Mouse (Mus musculus): ENCODE results near the gene Sgce. TPM values are rescaled to one million over a fixed set of nuclear protein-coding genes. Genes with fewer than 3 reads are reported as not detected.

Sgce gene
- polyA plus RNA-seq, 1 experiment, result 43.4 TPM

DNA sequence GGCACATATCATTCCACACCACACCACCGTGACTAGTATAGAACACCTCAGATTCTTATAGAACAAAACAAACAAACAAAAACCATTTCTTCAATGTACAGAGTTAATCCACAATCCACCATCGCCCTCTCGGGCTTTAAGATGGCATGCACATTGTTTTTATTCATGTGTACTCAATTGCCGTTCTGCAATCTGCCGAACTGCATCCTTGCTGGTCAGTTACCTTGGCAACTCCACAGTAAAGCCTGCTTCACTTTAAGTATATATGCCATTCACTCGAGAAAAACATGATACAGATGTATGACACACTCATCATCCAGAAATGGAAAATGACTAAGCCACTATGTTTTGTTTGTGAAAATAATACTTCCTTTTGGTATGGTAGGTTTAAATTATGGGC lies 24.9 kb downstream of the Sgce start:
- DNase-seq (ENCODE audit: low read depth), result peak; percentile 70
- no peak for TF ChIP-seq POLR2A (IDR thresholded peaks at IDR 0.05; ENCODE audit: borderline replicate concordance, extremely low read depth, insufficient read depth, insufficient read length, poor library complexity, severe bottlenecking)
- no peak for TF ChIP-seq CTCF (IDR thresholded peaks at IDR 0.05; ENCODE audit: borderline replicate concordance, extremely low read depth, insufficient read depth, insufficient read length)

DNA sequence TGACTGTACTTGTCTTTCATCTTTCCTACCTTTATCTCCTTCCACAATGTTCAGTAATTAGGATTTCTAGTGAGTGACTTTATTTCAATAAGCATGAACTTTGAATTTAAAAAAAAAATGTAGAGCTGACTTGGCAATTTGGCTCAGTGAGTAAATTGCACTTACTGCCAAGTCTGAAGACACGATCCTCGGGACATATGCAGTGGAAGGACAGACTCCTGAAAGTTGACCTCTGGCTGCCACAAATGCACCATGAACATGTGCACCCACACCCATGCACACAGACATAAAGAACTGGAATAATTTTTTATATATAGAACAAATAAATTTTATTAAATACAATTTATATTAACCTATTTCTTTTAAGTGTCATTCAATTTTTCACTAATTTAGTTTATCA lies 29.7 kb downstream of the Sgce start:
- no peak for DNase-seq (ENCODE audit: low read depth)
- no peak for TF ChIP-seq CTCF (IDR thresholded peaks at IDR 0.05; ENCODE audit: borderline replicate concordance, extremely low read depth, insufficient read depth, insufficient read length)
- TF ChIP-seq POLR2A (IDR thresholded peaks at IDR 0.05; ENCODE audit: borderline replicate concordance, extremely low read depth, insufficient read depth, insufficient read length, poor library complexity, severe bottlenecking), result no peak

DNA sequence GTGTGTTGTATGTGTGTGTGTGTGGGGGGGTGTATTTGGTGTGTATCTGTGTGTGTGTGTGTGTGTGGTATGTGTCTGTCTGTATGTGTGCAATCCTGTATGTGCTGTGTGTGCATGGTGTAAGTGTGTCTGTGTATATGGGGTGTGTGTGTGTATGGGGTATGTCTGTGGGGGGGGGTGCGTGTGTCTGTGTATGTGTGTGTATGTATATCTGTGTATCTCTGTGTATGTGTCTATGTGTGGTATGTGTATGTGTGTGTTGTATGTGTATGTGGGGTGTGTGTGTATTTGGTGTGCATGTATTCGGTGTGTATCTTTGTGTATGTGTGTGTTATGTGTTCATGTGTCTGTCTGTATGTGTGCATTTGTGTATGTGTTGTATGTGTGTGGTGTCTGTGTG lies 30.8 kb downstream of the Sgce start:
- TF ChIP-seq CTCF (IDR thresholded peaks at IDR 0.05; ENCODE audit: borderline replicate concordance, extremely low read depth, insufficient read depth, insufficient read length) (no peak), POLR2A (IDR thresholded peaks at IDR 0.05; ENCODE audit: borderline replicate concordance, extremely low read depth, insufficient read depth, insufficient read length, poor library complexity, severe bottlenecking) (no peak)
- DNase-seq (ENCODE audit: low read depth), result no peak

DNA sequence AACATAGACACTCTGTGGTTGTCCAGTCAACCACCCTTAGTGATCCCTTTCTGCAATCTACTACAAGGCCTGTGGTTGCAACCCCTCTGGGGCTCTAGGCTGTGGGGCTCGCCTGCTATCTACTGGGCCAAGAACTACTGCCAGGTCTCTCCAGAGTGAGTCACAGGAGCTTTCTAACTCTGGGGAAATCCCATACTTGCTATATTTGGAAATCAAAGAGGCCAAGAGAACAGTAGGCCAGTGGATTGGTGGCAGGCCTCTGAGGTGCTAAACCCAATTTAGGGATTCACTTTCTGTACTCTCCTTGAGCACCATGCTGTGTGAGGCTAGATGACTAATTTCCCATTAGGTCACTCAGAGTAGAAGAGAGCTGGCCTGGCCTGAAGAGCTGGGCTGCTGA lies 38.0 kb downstream of the Sgce start:
- no peak for DNase-seq (ENCODE audit: low read depth)
- no peak for TF ChIP-seq CTCF (IDR thresholded peaks at IDR 0.05; ENCODE audit: borderline replicate concordance, extremely low read depth, insufficient read depth, insufficient read length)
- no peak for TF ChIP-seq POLR2A (IDR thresholded peaks at IDR 0.05; ENCODE audit: borderline replicate concordance, extremely low read depth, insufficient read depth, insufficient read length, poor library complexity, severe bottlenecking)

DNA sequence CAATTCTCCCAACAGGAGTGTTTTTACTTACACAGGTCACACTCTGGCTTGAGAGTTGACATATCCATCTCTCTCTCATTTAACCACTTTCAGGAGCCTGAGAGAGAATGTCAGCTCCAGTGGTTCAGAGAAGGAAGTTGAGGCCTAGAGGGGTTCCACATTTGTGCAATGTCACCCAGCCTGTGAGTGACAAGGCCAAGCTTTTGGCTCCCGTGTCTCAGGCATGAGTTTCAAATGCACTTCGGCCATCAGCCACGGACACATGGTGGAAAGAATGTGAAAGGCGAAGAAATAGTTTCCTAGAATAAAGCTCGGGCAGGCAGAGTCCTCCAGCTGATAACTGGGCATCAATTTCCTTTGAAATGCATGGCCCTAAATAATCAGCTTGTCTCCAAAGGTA lies 40.6 kb downstream of the Sgce start:
- TF ChIP-seq CTCF (IDR thresholded peaks at IDR 0.05; ENCODE audit: borderline replicate concordance, extremely low read depth, insufficient read depth, insufficient read length) (no peak), POLR2A (IDR thresholded peaks at IDR 0.05; ENCODE audit: borderline replicate concordance, extremely low read depth, insufficient read depth, insufficient read length, poor library complexity, severe bottlenecking) (no peak)
- no peak for DNase-seq (ENCODE audit: low read depth)

DNA sequence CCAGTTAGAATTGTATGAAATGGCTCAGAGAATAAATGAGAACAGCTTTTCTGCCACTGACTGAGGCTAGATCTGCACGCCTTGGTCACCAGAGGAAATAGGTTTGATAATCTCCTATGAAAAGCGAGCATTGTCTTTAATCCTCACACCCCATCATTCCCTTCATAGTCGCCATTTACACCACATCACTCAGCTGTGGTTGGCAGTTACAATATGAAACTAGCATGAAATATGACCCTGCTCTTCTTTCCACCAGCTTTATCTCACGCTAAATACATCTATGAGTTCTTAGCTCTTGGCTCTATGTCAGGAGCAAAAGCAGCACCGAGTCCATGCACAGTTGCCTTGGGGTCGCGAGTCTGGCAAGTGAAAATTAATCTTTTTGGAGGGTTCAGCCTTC lies 43.1 kb downstream of the Sgce start:
- DNase-seq (ENCODE audit: low read depth), result no peak
- TF ChIP-seq CTCF (IDR thresholded peaks at IDR 0.05; ENCODE audit: borderline replicate concordance, extremely low read depth, insufficient read depth, insufficient read length) (no peak), POLR2A (IDR thresholded peaks at IDR 0.05; ENCODE audit: borderline replicate concordance, extremely low read depth, insufficient read depth, insufficient read length, poor library complexity, severe bottlenecking) (no peak)

DNA sequence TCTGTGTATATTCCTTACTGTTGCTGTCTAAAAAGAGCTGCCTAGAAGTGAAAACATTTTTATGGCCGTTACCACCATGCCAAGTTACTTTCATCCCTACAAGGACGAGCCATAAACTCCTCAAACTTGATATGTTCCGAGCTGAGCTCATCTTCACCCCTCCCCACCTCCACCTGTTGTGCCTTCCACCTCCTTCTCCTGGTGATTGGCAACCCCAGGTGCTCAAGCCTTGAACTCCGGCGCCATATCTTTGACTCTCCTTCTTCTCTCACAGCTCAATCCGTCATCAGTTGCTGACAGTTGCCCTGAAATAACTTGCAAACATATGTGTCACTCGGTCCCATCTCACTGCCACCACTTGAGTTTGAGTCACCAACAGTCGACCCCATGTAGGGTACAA lies 45.4 kb downstream of the Sgce start:
- DNase-seq (ENCODE audit: low read depth), result no peak
- no peak for TF ChIP-seq CTCF (IDR thresholded peaks at IDR 0.05; ENCODE audit: borderline replicate concordance, extremely low read depth, insufficient read depth, insufficient read length)
- no peak for TF ChIP-seq POLR2A (IDR thresholded peaks at IDR 0.05; ENCODE audit: borderline replicate concordance, extremely low read depth, insufficient read depth, insufficient read length, poor library complexity, severe bottlenecking)

DNA sequence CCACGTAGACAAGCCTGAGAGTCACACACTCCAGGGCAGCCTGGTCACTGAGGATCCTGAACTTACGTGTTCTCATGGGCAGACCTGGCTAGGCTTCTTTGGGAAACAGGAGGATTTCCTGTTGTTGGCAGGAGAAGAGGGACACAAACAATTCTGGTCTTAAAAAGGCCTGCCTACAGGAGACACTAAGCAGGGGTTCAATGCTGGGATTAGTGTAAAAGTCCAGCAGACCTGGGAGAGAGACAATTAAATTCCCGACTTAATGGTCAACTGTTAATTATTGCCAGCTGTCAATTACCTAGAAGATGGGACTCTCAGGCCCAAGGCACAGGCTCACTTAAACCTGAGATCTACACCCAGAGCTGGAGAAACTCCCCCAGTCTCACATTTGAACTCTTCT lies 51.2 kb downstream of the Sgce start:
- no peak for DNase-seq (ENCODE audit: low read depth)
- TF ChIP-seq POLR2A (IDR thresholded peaks at IDR 0.05; ENCODE audit: borderline replicate concordance, extremely low read depth, insufficient read depth, insufficient read length, poor library complexity, severe bottlenecking), result no peak
- TF ChIP-seq CTCF (IDR thresholded peaks at IDR 0.05; ENCODE audit: borderline replicate concordance, extremely low read depth, insufficient read depth, insufficient read length), result no peak

DNA sequence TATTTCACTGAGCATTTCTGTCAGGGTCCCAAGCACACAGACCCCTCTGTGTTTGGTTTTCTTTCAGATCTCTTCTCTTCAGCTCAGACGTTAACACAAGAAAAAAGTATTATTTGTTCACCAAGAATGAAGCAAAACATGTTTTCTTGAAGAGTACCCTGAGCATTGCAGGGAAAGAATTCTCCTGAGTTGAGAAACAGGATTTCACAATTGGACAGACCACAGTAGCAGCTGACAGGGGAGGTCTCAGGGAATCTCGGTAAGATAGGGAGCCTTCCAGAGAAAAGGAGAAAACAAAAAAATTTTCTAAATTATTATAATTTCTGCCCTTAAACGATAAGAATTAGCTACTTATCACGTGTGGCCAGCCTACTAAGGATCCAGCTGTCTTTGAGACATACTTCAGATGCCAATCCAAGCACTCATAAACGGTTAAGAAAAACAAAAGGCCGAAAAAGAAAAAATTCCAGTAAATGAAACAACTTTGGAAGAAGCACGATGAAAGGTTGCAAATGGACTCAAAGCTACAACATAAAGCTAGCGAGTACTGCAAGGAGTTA lies 52.3 kb downstream of the Sgce start:
- TF ChIP-seq CTCF (IDR thresholded peaks at IDR 0.05; ENCODE audit: borderline replicate concordance, extremely low read depth, insufficient read depth, insufficient read length) (no peak), POLR2A (IDR thresholded peaks at IDR 0.05; ENCODE audit: borderline replicate concordance, extremely low read depth, insufficient read depth, insufficient read length, poor library complexity, severe bottlenecking) (no peak)
- DNase-seq (ENCODE audit: low read depth), result no peak

DNA sequence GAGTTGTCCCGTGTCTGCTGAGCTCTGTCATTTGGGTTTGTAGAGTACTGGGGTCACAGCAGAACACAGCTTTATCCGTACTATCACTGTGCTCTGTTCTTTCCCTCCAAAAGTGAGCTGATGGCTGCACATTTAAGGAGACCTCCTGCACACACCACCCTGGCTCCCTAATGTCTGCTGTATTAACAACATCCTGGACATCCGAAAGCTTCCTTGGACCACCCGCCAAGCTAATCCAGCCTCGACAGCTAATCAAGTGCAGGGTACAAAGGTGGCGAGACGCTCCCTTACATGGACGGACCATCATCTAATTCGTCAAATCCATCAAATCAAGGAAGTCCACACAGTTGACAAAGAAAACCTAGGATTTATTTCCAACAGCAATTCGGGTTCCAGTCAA lies 53.5 kb downstream of the Sgce start:
- DNase-seq (ENCODE audit: low read depth), result no peak
- no peak for TF ChIP-seq POLR2A (IDR thresholded peaks at IDR 0.05; ENCODE audit: borderline replicate concordance, extremely low read depth, insufficient read depth, insufficient read length, poor library complexity, severe bottlenecking)
- TF ChIP-seq CTCF (IDR thresholded peaks at IDR 0.05; ENCODE audit: borderline replicate concordance, extremely low read depth, insufficient read depth, insufficient read length), result no peak

DNA sequence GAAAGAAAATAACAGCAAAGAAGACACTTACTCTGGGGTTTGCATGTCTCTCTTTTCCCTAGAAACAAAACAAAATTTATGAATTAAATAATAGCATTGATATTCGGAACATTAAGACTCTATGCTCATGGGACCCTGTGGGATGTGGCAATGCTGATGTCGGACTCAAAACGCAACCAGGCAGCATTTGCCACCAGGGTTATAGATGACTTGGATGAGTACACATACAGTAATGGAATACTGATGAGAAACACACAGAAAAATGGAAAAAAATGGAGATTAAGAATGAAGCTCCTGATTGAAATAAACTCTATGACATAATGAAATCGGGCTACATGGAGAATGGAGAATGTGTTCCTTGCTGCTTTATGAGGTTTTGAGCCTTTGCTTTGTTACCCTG lies 56.6 kb downstream of the Sgce start:
- TF ChIP-seq CTCF (IDR thresholded peaks at IDR 0.05; ENCODE audit: borderline replicate concordance, extremely low read depth, insufficient read depth, insufficient read length) (no peak), POLR2A (IDR thresholded peaks at IDR 0.05; ENCODE audit: borderline replicate concordance, extremely low read depth, insufficient read depth, insufficient read length, poor library complexity, severe bottlenecking) (no peak)
- DNase-seq (ENCODE audit: low read depth), result peak; percentile 43

DNA sequence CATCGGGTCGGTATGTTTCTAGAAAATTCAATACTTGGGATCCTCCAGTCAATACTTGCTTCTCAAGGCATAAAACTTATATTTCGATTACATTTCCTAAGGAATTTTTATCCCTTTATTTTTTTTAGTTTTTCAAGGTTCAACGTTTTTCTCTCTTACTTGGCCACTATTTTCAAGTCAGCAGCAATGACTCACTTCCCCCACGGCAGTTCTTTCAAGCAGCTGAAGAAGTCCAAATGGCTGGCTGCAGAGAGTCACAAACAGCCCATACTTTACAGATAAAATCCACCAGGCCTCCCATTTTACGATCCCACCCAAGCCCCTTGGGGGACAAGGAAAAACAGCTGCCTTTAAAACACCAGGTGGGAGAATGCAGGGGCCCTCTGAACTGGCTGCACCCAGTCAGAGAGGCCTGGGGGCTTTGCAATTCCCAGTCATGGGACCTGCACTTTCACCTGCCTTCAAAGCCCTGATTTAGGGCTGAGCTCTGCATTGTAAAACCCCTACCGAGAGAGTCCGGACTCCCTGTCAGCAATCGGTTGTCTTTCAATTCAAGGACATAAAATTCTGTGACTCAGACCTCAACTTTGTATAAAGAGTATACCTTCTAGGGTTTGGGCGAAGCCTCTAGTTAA lies 62.2 kb downstream of the Sgce start:
- no peak for DNase-seq (ENCODE audit: low read depth)
- TF ChIP-seq CTCF (IDR thresholded peaks at IDR 0.05; ENCODE audit: borderline replicate concordance, extremely low read depth, insufficient read depth, insufficient read length), result no peak
- TF ChIP-seq POLR2A (IDR thresholded peaks at IDR 0.05; ENCODE audit: borderline replicate concordance, extremely low read depth, insufficient read depth, insufficient read length, poor library complexity, severe bottlenecking), result no peak

All from brain, embryonic 14.5 days (tissue).